Mouse (Mus musculus) gastrocnemius, postnatal 14 days (tissue): ENCODE measurements around the gene Cd38. TPM values are rescaled to one million over a fixed set of nuclear protein-coding genes. Genes with fewer than 3 reads are reported as not detected.

Source experiments
- DNase-seq: peaks from one replicate; pipeline ENCODE4 v3.0.0; 2021; ENCODE audit warnings: mixed read lengths
- intact Hi-C: fragments of 180-260 bp; cut with DNase I; formaldehyde crosslinking; loops from one replicate; pipeline ENCODE4 v1.15.1; 2025; ENCODE audit warnings: low total_unique reads
- total RNA-seq, 2 experiments: library from RNA; stranded (reverse); gene quantifications; 2 replicates each; pipeline ENCODE4 v1.2.3; 2021

Gene Cd38
- total RNA-seq, 2 experiments from 2014 or later = 5.6 to 6.2 TPM

DNA sequence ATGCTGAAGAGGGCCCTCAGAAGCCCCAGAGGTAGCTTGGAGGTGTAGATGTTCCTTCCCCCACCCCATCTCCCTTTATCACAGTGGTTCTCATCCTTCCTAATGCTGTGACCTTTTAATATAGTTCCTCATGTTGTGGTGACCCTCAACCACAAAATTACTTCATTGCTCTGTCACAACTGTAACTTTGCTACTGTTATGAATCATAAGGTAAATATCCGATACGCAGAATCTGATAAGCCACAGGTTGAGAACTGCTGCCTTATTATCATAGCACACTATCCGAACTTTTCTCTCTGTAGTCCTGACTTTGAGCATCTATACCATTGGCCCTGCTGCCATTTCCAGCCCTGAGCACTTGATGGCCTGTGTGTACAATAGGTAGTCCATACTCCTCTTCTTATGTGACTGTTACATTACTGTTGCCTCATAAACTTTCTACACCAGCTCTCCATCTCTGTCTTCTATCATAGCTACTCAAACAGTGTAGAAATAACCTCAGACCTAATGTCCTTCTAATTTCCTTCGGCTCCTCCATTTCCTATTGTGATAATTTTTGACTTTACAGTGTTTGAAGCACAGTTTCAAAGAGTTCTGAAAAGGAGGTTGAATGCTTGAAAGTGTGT, 47.0 kb downstream of the Cd38 start:
- DNase-seq = no peak
- intact Hi-C loops = no loop called here

DNA sequence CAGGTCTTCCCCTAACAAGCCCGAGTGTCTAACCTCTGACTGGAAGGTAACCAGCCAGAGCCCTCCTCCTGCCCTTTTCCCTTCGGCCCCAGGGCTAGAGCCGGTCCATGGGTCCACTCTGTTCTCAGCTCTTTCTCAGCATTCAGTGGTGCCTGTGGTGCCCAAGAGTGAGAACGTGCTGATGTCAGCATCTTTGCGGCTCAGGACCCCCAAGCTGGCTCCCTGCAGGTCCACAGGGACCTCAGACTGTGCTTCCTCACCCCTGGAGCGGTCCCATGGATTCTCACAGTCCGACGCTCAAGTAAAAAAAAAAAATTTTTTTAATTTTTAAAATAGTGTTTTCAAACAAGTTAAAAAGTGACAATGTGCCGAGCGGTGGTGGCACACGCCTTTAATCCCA, 53.5 kb downstream of the Cd38 start:
- intact Hi-C loops = no loop called here
- no peak for DNase-seq

DNA sequence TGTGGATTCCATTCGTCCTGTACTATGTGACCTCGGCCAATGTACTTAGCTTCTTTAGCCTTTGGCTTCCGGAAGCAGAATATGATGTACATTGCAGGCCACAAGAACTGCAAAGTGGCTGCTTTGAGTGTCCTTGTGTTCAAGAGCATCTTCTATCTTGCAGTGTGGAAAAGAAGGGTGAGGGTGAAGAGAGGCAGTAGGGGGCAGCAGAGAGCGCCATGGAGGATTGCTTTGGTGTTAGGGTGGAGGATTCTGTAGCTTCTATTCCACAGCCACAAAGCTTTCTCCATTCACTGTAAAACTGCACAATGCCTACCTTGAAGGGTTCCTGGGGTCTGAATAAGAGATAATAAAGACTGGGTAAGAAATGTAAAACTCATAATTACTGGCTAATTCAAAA, 55.6 kb downstream of the Cd38 start:
- intact Hi-C loops = no loop called here
- peak; percentile 29 for DNase-seq

DNA sequence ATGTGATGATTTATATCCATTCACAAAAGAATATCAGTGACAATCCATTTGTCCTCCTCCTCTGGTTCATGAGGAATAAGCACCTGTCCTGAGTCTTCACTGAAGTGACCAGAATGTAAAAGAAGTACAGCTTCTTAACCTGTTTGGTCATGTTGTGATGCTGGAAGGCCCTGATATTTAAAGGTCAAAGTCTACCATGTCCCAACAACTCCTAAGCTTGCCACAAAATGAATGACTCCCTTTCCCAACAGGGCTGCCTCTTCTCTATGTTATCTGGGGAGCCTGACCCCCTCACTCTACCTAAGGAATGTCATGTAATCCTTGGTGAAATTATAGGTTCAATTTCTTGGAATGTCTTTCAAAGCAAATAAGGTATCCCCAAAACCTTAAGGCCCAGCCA, 59.4 kb downstream of the Cd38 start:
- intact Hi-C loops = no loop called here

DNA sequence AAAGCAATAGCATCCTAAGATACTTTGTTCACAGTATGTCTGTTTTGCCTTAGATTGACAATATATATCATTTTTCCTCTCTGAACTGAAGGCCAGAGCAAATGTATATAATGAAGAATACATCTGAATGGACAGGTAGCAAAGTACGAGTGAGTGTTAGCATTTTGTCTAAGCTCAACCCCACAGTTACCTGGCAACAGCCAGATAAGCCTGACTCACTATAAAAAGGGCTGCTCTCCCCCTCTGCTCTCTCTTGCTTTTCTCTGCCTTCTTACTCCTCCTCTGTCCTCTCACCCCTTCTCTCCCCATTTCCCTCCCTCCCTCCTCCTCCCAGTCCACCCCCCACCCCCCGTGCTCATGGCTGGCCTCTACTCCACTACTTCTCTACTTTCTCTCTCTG, 64.9 kb downstream of the Cd38 start:
- DNase-seq = no peak
- intact Hi-C loops = no loop called here

More for the DNA sequence above, 59.4 kb downstream of the Cd38 start:
- DNase-seq = no peak

DNA sequence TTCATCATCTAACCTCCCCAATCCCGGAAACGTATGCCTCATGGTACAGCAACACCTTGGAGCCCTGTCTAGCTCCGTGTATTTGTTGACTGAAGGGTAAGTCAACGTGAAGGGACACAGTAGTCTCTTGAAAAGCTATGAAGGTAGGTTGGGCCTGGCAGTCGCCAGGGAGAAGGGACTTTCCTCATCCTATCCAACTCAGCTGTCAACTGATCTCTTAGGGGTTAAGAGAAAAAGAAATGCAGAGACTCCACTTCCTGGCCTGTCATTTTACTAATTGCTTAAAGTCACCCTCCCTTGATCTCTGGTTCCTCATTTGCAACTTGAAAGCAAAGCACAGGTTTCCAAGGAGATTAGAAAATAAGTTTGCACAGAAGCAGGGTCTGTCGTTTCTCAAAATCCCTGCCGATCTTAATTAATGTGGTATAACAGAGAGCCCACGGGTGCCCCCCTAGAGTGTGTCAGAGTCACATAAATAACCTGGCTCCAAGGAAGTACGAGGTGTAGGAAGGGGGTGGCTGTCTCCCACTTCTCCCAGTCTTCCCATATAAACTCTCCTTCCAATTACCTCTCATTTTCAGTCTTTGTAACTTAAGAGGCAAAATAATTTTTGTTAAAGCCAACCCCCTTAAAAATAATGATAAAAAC, 79.1 kb downstream of the Cd38 start:
- no peak for DNase-seq
- intact Hi-C loops = no loop called here

DNA sequence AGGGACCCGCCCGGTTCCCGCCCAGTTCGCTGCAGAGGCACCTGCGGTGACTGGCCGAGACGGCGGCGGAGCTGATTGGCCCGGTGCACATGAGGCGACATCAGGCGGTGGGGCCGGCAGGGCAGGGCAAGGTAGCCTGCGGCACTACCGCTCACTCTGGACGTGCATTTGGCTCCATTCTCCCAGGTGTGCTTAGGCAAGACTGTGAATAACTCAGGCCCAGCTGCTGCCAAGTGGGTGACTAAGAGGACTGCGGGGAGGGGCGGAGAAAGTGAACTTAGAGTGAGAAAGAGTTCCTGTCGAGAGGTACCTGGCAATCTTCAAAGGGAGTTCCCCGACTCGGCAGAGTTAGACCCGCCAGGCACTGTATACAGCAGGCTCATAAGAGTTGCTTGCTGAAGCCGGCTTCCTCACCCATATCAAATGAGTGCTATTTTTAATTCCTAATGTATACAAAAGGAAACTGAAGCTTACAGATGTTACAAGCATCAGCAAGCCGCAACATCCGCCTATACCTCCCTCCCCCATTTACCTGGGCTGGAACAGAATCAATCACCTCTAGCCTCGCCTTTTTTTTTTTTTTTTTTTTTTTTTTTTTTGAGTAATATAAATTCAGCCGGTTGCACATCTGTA, 79.9 kb downstream of the Cd38 start:
- intact Hi-C loops = no loop called here
- DNase-seq = peak; percentile 23

DNA sequence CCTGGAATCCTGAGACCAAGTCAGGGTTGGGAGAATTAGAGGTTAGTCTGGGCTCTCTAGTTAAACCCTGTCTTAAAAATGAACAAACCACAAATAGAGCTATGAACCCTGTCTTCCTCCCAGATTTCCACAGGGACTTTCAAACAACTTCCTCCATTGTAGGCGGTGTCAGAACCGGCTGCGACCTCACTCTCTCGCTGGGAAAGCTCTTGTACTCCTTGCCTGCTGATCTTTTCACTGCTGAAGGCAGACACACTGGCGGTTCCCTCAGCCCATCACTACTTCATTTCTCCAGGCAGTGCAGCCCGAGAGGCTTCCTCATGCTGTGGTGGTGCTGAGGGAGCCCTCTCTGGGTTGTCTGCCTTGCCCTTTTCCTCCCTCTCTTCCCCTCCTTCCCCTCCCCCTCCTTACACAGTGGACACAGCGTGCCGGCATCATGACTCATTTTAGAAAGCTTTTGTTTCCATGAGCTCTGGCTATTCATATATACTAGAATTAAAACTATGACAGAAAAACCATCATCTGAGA, 80.5 kb downstream of the Cd38 start:
- intact Hi-C loops = no loop called here
- peak; percentile 4 for DNase-seq

DNA sequence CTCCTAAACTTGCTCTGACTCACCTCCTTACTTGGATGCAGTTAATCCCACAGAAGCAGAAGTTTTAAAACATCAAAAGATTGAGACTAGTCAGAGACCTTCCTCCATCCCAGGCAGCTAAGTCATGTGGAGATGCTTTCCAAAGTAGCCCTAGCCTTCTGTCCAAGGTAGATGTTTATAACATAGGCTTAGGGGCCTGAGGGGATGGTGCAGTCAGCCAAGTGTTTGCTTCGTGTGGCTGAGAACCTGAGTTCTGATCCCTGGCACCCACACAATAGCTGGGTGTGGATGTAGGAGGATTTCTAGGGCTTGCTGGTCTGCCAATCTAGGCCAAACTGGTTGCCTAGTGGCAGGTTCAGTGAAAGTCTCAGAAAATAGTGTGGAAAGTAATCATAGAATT, 84.9 kb downstream of the Cd38 start:
- intact Hi-C loops = no loop called here
- no peak for DNase-seq

DNA sequence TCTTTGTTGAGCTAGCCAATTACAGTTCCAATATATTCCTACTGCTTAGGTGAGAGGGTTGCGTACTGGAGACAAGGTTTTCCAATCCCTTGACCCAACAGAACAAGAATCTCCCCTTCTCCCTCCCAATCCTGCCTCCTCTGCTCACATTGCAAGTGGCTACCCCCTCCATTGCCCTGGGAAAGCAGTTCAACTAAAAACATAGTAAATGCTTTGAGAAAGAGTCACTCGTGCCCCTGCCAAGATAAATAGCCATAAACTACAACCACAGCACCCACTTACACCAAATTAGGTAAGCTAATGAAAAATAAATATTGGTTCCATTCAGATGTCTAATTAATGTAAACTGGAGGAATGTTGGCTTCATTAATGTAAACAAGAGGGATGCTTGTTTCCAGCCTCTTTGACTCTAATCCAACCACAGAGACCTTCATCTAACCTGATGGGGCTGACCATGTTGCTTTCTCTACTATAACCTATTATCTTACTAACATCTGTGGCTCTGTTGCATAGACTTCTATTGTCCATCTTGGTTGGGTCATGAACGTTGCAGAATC, 91.6 kb downstream of the Cd38 start:
- intact Hi-C loops = no loop called here
- no peak for DNase-seq

DNA sequence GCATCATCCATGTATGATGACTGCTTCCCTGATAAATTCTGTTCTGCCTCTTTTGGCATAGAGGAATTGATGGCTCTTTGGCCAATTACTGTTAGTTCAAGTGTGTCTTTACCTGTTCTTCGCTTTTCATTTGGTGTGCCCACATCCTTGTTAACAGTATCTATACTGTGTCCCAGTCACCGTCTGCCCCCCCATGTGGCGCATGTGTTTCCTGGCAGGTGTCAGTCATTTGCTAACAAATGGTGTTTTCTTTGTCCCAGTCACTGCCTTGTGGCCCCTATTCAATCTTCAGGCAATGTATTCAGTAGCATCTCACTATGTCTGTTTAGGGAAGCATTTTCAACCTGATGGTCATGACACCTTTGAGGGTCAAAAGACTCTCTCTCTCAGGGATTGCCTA, 92.7 kb downstream of the Cd38 start:
- no peak for DNase-seq
- intact Hi-C loops = no loop called here

Other genes starting within 250 kb of the Cd38 start
- gene Cc2d2a, start 206.2 kb upstream of the Cd38 start, total RNA-seq = 1 to 10 TPM; 8.0 to 8.4 TPM
- under 1 TPM; 0.12 to 0.16 TPM for gene Bst1, start 49.7 kb upstream of the Cd38 start, total RNA-seq
- gene Fbxl5, start 46.9 kb upstream of the Cd38 start, total RNA-seq = 10 to 100 TPM; 23.9 to 25.5 TPM
- 1 to 10 TPM; 5.1 to 5.2 TPM for gene Gm7879, start 44.6 kb downstream of the Cd38 start, total RNA-seq
- not detected for gene Fgfbp1, start 113.2 kb downstream of the Cd38 start, total RNA-seq
- 10 to 100 TPM; 13.1 to 19.7 TPM for gene Prom1, start 233.5 kb downstream of the Cd38 start, total RNA-seq